Mouse (Mus musculus) kidney, adult 2 months (tissue): ENCODE measurements around the gene Lrrk1.

Experiments used
- CTCF ChIP-seq: fragments of 200-500 bp; conservative IDR thresholded peaks from 2 replicates; pipeline ENCODE4 v1.5.1; 2011; ENCODE audit warnings: low read depth, mild to moderate bottlenecking, control low read depth, low read length, moderate library complexity, mixed read lengths; ENCODE audit not compliant: insufficient read depth, insufficient read length
- POLR2A ChIP-seq: fragments of 200-500 bp; IDR thresholded peaks from one replicate; pipeline ENCODE4 v1.6.1; 2011; ENCODE audit warnings: low read depth, low read length, control low read depth

DNA sequence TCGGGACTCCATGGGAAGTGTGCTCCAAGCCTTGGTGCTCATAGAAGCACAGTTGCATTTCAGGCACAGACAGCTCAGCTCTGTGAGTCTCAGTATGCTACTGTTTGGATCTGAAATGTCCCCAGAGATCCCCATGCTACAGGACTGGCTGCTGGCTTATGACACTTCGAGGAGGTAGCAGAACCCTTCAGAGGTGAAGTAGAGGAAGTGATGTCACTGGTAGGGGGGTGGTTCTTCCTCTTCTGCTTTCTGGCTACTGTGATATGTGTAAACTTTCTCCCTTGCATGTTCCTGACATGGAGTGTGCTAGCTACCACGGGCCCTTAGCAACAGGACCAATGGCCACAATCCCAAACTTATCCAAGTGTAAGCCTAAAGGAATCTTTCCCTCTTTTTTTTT, 162.3 kb downstream of the Lrrk1 start:
- TF ChIP-seq POLR2A (no peak), CTCF (no peak)
